Mouse (Mus musculus) embryonic stem cell, embryonic (primary cell): ENCODE measurements around the gene Gpr153.

Experiments used
- CTCF ChIA-PET, 4 experiments: fragments of 300-600 bp in 2 of 4; fragments of 350-600 bp in 2 of 4; sonication (Branson Sonifier 250); formaldehyde crosslinking; loops; one replicate each; lab custom pipeline; 2022; ENCODE audit warnings: inconsistent platforms in 2 of 4; lab: Charles Lee
- POLR2A ChIA-PET, 4 experiments: fragments of 300-600 bp in 2 of 4; fragments of 350-600 bp in 2 of 4; sonication (Branson Sonifier 250); formaldehyde crosslinking; loops; one replicate each; lab custom pipeline; 2022; ENCODE audit warnings: antibody characterized with exemption in 4 of 4, inconsistent platforms in 1 of 4; lab: Charles Lee

Gpr153 gene

DNA sequence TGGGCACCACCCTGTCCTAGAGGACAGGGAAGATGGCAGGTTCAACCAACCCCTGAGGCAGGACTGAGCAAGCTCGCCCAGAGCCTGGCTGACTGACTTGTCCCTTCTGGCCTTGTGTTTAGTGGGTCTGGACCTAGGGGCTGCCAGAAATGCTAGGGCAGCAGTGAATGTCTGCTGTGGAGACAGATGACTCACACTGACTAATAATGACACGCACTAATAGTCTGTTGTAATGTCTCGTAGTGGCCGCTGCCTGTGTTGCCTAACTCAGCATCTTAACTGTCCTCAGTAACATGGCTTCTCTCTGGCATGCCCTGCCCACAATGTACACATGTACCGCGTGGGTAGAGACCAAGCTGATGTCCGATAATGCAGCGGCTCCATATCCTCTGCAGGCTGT lies 13.6 kb upstream of the Gpr153 start:
- ChIA-PET POLR2A (no interaction called here), CTCF (interaction anchor here in 3 of 4 experiments (0.7 to 6.4 kb wide), 4 partner anchors 14 to 174 kb away, joined by 4 to 50 read pairs (median 14); partner anchors contain the start of gene Gpr153 (in 1 of the 3))

DNA sequence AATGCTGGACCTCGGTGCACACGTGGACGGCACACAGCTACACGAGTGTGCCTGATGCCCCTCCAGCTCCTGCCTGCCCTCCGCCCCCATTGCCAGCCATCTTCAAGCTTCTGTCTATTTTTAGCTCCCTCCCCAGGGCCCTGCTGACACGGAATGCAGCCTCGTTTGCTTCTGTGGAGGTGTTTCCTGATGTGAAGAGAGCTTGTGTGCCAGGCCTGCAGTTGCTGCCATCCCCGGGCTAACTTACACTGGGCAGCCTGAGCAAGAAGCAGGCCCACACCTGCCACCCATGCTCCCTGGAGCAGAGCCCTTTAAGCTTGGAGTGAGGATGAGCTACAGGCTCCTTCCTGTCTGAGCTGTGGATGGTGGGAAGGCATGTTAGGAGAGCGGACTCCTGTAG lies 11.8 kb upstream of the Gpr153 start:
- ChIA-PET POLR2A (interaction anchor here in 3 of 4 experiments (0.7 to 2.6 kb wide), 18 partner anchors 8 to 252 kb away, joined by 3 to 11 read pairs (median 4); partner anchors contain the start of genes Acot7 (in 1 of the 3), Gpr153 (in 1 of the 3), Icmt (in 1 of the 3) and Kcnab2 (in 1 of the 3)), CTCF (interaction anchor here in 3 of 4 experiments (0.6 to 6.4 kb wide), 18 partner anchors 9 to 269 kb away, joined by 3 to 50 read pairs (median 5); partner anchors contain the start of gene Gpr153 (in 1 of the 3))

DNA sequence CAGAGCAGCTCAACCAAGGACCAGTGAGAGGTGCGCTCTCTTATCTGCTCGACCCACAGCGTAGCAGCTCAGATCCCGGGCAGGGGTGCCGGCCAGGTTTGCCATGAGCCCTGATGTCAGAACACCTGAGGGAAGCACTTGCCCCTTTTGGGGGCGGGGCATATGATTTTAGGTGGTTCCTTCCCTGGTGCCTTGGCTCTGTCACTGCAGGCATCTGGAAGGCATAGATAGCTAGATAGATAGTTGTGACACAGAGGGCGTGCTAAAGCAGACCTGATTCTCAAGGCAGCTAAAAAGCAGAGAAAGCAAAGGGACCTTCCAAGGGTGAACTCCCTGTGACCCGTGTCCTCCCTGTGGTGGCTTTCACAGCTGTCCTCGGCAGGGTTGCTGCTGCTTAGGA lies 10.9 kb upstream of the Gpr153 start:
- CTCF ChIA-PET: interaction anchor here (0.5 to 6.4 kb wide), 15 partner anchors 12 to 172 kb away, joined by 3 to 50 read pairs (median 5); partner anchors contain the start of gene Gpr153 (in 1 of the 4)
- POLR2A ChIA-PET: interaction anchor here in 3 of 4 experiments (0.6 to 2.6 kb wide), 20 partner anchors 9 to 1237 kb away, joined by 3 to 11 read pairs (median 3); partner anchors contain the start of genes Acot7 (in 1 of the 3), Gpr153 (in 1 of the 3), Icmt (in 1 of the 3) and Kcnab2 (in 1 of the 3)

DNA sequence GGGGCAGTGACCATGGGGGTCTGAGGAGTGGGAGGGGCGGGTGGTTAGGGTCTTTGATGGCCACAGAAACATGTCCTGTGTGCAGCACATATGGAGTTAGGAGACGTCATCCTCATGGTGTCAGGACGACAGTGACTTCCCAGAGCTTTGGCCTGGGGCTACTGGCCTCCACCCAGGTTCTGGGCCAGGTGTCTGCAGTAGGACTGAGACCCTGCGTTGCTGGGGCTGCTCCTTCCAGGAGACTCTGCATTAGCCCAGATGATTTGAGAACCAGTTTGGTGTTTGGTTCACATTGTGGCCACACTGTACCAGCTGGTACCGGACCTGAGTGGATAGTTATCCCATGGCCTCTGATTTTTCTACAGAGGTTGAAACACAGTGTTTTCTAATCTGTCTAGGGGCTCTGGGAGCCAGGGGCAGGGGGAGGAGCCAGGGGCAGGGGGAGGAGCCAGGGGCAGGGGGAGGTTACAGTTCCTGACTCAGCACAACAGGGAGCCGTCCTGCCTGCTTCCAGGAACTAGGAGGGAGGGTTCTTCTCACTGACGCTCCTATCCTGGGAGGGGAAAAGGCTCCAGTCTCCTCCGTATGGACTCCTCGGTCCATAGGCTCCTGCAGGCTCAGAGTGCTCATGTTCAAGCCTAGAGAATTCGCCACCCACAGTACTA lies 10.4 kb upstream of the Gpr153 start:
- CTCF ChIA-PET: interaction anchor here in 2 of 4 experiments (0.8 to 6.4 kb wide), 12 partner anchors 9 to 171 kb away, joined by 3 to 50 read pairs (median 4); partner anchors contain the start of gene Gpr153 (in 1 of the 2)

DNA sequence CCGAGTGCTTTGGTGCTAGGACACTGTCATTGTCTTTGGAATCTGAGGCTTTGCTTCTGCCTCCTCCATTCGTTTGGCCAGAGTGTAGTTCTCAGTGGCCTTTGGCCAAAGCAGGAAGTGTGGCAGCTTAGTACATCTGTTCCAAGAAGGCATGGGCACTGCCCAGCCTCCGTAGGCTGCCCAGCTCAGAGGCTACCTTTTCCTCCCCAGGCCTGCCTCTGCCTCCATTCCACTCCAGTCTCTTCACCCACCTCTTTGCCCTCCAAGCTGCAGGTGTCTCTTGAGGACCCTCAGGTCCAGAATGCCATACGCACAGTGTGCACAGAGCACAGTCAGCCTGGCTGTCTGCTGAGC lies 9.9 kb upstream of the Gpr153 start:
- POLR2A ChIA-PET: interaction anchor here in 2 of 4 experiments (0.5 to 2.6 kb wide), 6 partner anchors 9 to 1157 kb away, joined by 3 to 11 read pairs (median 3); partner anchors contain the start of gene Kcnab2 (in 1 of the 2)
- CTCF ChIA-PET: interaction anchor here in 2 of 4 experiments (0.8 to 6.4 kb wide), 5 partner anchors 8 to 94 kb away, joined by 3 to 50 read pairs (median 3); partner anchors contain the start of gene Gpr153 (in 1 of the 2)

More for the DNA sequence above, 10.4 kb upstream of the Gpr153 start:
- POLR2A ChIA-PET: interaction anchor here in 3 of 4 experiments (0.6 to 2.6 kb wide), 17 partner anchors 9 to 1237 kb away, joined by 3 to 11 read pairs (median 3); partner anchors contain the start of genes Acot7 (in 1 of the 3), Icmt (in 1 of the 3) and Kcnab2 (in 1 of the 3)

DNA sequence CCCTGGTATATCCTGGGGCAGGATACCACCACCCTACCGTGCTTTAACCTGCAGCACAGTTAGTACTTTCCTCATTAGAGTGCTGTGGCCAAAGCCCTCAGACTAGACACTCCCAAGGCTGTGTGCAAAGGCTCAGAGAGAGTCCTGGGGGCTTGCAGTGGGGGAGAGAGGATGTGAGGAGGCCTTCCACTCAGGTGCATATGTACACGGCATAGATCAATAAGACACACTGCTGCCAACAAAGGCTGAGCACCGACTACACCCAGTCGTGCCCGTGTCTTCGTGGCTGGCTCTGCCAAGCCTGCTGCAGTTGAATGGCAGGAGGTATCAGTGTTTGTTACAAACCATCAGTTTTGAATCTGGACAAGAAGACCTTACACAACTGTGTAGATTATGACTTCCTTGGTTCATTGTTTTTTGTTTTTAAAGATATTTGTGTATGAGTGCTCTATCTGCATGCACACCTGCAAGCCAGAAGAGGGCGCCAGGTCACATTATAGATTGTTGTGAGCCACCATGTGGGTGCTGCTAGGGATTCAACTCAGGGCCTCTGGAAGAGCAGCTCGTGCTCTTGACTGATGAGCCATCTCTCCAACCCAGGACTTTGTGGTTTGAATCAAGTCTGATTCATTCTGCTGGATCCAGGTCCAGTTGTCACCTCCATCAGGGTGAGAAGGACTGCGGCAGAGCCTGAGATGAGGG lies 9.0 kb upstream of the Gpr153 start:
- ChIA-PET CTCF (interaction anchor here (0.5 to 6.4 kb wide), 19 partner anchors 9 to 262 kb away, joined by 3 to 50 read pairs (median 4); partner anchors contain the start of gene Gpr153 (in 2 of the 4)), POLR2A (interaction anchor here in 1 of 4 experiments (0.5 to 1.4 kb wide), 5 partner anchors 8 to 1158 kb away, joined by 3 to 4 read pairs (median 3); partner anchors contain the start of gene Acot7)

DNA sequence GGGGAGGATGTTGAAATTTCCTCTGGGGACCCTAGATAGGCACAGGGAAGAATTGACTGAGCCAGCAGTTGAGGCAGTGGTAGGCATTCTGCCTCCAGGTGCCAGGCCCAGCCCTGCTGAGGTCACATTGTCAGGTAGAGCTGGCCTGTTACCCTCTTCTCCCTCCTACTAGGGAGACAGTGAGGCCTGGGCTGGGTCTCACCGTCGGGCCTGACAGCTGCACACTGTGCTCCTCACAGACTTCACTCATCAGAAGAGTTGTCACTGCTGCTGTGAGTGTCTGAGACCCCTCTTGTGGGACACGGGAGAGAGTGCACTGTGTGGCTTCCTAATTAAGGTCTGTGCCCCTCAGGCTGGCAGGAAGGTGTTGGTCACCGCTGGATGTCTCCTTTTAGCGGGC lies 8.2 kb upstream of the Gpr153 start:
- ChIA-PET CTCF (interaction anchor here (0.5 to 6.4 kb wide), 20 partner anchors 8 to 262 kb away, joined by 3 to 50 read pairs (median 3); partner anchors contain the start of gene Gpr153 (in 2 of the 4)), POLR2A (interaction anchor here in 2 of 4 experiments (1.1 to 1.4 kb wide), 3 partner anchors 18 to 88 kb away, joined by 3 to 4 read pairs (median 3); partner anchors contain the start of gene Acot7 (in 1 of the 2))

DNA sequence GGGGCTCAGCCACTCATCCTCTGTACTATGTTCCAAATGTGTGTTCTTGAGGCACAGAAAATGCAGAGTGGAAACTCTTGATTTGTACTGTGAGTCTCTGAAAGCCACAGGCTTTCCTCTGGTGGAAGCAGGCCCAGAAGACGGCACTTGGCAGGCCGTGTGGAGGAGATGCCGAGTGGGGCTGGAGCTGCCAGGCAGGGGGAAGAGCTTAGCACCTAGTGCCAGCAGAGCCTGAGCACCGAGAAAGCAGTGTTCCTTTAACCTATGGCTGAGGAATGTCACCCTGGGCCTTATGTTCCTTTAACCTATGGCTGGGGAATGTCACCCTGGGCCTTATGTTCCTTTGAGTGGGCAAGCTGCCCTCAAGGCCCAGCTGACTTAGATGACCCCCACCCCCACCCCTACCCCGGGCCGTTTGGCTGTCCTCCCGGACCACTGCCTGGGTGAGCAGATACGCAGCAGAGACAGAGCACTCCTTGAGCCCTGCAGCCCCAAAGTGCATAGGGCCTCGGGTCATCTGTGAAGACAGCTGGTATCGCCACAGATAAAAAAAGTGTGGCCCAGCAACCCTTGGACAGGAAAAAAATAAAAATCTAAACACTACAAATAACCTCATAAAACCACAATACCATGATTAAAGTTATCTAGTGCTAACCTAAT lies 7.7 kb upstream of the Gpr153 start:
- ChIA-PET POLR2A (interaction anchor here in 2 of 4 experiments (1.2 to 1.4 kb wide), 2 partner anchors 52 to 89 kb away, joined by 3 to 4 read pairs; partner anchors contain the start of gene Acot7 (in 1 of the 2)), CTCF (interaction anchor here (0.5 to 6.4 kb wide), 10 partner anchors 8 to 168 kb away, joined by 3 to 50 read pairs (median 5); partner anchors contain the start of gene Gpr153 (in 1 of the 4))

DNA sequence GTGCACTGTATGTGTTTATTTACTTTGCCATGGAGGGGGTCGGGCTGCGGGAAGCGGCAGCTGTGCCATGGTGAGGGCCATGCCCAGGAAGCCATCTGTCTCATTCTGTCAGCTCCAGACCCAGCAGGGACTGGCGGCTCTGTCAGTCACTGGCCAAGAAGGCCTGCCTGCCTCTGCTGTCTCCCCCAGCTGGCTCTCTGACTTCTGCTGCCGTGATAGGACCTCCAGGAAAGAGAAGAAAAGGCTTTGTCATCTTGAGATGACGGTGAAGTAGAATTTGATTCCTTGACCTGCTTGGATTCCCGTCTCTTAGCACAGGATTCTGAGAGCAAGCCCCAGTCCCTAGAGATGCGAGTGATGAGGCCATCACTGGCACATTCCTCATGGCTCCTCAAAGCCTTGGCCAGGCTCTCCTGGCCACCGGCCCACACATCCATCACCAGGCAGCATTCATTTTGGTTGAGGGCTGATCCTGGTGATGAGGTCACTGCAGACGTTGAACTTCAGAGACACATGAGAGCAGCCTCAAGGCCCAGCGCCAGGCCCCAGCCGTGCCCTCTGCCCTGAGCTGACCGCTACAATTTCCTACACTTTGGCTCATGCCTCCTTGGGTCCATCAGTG lies 6.2 kb upstream of the Gpr153 start:
- POLR2A ChIA-PET: interaction anchor here in 1 of 4 experiments (0.6 kb wide), 1 partner anchor 40 kb away, joined by 3 read pairs; no protein-coding TSS in a partner anchor

DNA sequence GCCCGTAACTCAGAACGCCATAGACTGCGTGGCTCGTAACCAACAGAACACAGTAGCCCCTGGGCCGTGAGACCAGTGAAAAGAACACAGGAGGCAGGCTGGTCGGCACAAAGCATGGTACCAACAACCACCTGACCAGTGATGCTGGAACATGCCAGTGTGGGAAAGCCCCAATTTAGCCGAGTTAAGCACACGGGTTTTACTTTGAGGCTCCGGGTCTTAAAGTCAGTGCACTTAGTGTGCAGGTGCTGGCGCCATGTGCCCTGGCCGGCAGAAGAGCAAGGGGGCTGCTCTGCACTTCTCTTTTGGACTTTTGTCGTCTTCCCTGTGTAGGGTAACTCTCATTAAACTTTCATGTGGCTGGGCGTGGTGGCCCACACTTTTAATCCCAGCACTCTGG lies 4.1 kb upstream of the Gpr153 start:
- CTCF ChIA-PET: interaction anchor here in 2 of 4 experiments (0.7 to 1.3 kb wide), 3 partner anchors 12 to 131 kb away, joined by 3 read pairs; no protein-coding TSS in a partner anchor
- POLR2A ChIA-PET: no interaction called here

More for the DNA sequence above, 6.2 kb upstream of the Gpr153 start:
- CTCF ChIA-PET: interaction anchor here in 2 of 4 experiments (0.8 to 1.5 kb wide), 5 partner anchors 9 to 118 kb away, joined by 3 to 4 read pairs (median 3); partner anchors contain the start of gene Rnf207 (in 1 of the 2)

DNA sequence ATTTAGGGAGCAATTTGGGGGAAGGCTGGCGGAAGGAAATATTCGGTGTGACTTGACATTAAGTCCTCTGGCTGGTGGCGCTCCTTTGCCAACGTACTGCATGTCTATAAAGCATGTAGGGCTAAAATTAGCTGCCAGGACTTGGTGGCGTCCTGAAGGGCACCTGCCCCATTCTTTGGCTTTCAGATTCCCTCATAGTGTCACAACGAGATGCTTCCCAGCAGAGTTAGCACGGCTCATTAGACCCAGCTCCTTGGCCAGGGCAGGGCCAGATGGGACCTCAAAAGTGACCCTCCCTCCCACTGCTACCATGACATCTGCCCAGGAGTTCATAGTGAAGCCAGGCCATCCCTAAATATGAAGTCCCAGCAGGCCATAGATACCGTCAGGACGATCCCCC lies 3.4 kb upstream of the Gpr153 start:
- CTCF ChIA-PET: interaction anchor here in 2 of 4 experiments (0.5 to 1.3 kb wide), 2 partner anchors 44 to 58 kb away, joined by 3 to 4 read pairs; no protein-coding TSS in a partner anchor

DNA sequence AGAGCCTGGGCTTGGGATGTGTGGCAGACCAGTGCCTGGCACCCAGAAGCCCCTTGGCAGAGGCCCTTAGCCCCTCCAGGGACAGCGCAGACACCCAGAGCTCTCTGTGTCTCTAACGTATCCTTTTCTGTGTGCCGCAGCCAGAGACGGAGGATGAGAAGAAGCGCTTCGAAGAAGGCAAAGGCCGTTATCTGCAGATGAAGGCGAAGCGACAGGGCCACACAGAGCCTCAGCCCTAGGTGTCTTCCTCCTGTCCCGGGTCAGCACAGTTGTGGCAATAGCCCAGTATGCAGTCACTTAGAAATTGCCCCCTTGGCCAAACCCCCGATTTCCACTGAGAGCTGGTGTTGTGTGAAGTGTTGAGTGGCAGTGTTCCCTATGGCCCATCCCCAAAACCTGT lies 2.7 kb upstream of the Gpr153 start:
- ChIA-PET POLR2A (interaction anchor here in 2 of 4 experiments (1.4 to 2.4 kb wide), 2 partner anchors 9 to 10 kb away, joined by 4 to 9 read pairs; no protein-coding TSS in a partner anchor), CTCF (interaction anchor here in 1 of 4 experiments (1.4 kb wide), 1 partner anchor 62 kb away, joined by 3 read pairs; no protein-coding TSS in a partner anchor)

More for the DNA sequence above, 3.4 kb upstream of the Gpr153 start:
- POLR2A ChIA-PET: interaction anchor here in 1 of 4 experiments (2.4 kb wide), 1 partner anchor 9 kb away, joined by 9 read pairs; no protein-coding TSS in a partner anchor

DNA sequence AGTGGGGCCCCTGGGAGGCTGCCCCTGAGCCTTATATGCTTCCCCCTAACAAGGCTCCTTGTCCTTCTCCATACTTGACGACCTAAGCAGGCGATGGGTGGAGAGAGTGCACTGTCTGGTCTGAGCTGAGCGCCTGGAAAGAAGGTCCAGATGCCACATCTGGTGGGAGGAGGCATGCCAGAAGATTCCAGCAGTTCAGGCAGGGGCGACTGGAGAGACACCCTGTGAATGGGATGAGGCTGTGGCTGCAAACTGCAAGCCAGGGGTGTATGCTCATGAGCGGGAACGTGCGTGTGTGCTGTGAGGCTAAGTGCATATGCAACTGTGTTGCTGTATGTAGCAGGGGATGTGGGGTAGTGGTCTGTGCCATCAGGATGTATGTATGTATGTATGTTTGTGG lies 2.0 kb upstream of the Gpr153 start:
- POLR2A ChIA-PET: interaction anchor here (0.5 to 2.4 kb wide), 8 partner anchors 9 to 741 kb away, joined by 3 to 9 read pairs (median 4); no protein-coding TSS in a partner anchor

DNA sequence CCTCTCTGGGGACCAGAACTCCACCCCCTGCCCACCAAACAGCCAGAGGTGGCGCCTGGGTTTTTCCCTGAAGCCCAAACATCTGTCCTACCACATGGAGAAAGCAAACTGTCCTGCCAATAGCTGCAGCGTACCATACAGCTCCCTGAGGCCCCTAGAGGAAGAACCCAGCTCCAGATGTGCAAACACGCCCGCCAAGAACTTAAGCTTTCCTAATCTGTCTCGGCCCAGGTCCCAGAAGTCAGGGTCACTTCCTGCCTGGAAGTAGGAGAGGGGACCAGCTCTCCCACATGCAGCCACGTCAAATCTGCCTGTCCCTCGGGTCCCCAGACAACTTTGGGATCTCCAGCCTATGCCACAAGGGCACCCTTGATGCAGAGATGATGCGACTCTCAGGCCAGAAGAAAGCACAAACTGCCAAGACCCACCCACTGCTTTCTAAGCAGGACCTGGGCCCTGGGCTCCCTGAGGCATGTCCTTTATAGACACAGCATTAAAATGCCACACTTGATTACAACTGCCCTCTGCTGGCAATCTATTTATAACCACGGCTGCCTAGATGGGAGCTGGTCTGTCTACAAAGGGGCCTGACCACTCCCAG lies 1.5 kb upstream of the Gpr153 start:
- ChIA-PET POLR2A (interaction anchor here (0.5 to 2.4 kb wide), 11 partner anchors 8 to 1377 kb away, joined by 3 to 9 read pairs (median 4); no protein-coding TSS in a partner anchor), CTCF (interaction anchor here (0.5 to 5.3 kb wide), 16 partner anchors 8 to 1402 kb away, joined by 3 to 50 read pairs (median 4); no protein-coding TSS in a partner anchor)

More for the DNA sequence above, 2.0 kb upstream of the Gpr153 start:
- CTCF ChIA-PET: interaction anchor here in 3 of 4 experiments (0.6 to 5.3 kb wide), 8 partner anchors 8 to 1401 kb away, joined by 3 to 50 read pairs (median 5); no protein-coding TSS in a partner anchor

DNA sequence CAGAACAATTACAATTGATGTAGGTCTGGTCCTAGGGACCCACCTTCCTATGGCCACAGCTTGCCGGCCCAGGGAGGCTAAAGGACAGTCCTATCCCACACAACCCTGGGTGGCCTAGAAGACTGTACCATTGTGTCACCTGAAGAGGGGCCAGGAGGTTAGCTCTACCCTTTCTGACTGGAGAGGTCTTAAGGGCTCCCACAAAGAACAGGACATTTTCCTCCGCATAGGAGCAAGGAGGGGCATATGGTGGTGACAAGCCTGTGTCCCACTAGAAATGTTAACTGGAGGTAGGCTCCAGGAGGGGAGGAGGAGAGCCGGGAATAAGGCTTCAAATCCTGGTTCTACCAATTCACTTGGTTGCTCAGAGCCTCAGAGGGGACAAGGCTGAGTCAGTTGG lies 841 bp upstream of the Gpr153 start:
- ChIA-PET POLR2A (interaction anchor here in 3 of 4 experiments (0.6 to 2.4 kb wide), 7 partner anchors 9 to 1378 kb away, joined by 3 to 9 read pairs (median 4); no protein-coding TSS in a partner anchor), CTCF (interaction anchor here in 3 of 4 experiments (0.5 to 5.3 kb wide), 14 partner anchors 9 to 421 kb away, joined by 3 to 50 read pairs (median 4); no protein-coding TSS in a partner anchor)
